ENCODE assay signal across 8 mouse cellular contexts in the genomic region with DNA sequence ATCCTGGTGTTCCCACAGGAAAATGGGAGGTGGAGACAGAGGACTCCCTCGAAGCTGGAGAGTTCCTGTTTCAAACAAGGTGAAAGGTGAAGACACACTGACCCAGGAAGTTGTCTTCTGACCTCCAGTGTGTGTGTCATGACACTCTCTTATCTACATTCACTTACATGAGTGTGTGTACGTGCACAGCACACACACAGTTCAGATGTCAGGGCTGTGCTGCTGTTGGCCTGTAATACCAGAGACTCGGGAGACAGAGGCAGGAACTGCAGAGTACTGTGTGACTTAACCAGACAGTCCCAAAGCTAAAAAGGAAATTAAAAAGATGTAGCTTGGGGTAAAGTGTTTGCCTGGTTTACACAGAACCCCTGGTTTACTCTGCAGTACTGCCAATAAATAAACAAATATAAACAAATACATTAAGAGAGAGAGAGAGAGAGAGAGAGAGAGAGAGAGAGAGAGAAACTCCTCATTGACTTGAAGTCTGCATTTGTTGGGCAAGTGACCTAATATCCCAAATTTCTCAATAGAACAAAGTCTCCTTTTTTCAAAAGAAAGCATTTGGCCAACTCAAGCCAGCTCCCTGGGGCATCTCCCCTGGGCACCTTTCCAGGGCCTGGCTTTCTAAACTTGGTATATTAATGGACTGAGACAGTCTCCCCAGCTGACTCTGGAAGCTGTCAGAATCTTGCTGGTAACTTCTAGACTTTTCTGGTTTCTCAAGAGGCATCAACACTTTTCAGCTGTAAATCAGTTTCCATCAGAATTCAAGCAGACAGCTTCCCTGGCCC. TPM values are rescaled to one million over a fixed set of nuclear protein-coding genes. Genes with fewer than 3 reads are reported as not detected.
DNase-seq lines count a peak whose midpoint lies in the region; ATAC-seq and TF ChIP-seq lines count a peak whose summit lies in the region.

No protein-coding gene starts in this region.

- peak overlapping the region; percentile 71 for H3K27ac ChIP-seq in liver, adult 2 months (replicated peaks; ENCODE audit: insufficient read depth, low read depth, low read length)
- no peak overlapping the region for H3K27ac ChIP-seq in liver, embryonic 11.5 days (ENCODE audit: low read depth, low read length)
- H3K27ac ChIP-seq in forebrain, embryonic 15.5 days (replicated peaks) = peak overlapping the region; percentile 56
- H3K27ac ChIP-seq in hindbrain, embryonic 16.5 days (ENCODE audit: low read depth, low read length) = peak overlapping the region; percentile 57

- TF ChIP-seq CTCF in liver, adult 2 months (IDR thresholded peaks at IDR 0.05; ENCODE audit: low read depth, low read length) = no peak

- H3K27me3 ChIP-seq in liver, adult 2 months (ENCODE audit: control insufficient read depth, insufficient read depth, low read length) = no peaks in the 10 kb centered on the region
- no peaks in the 10 kb centered on the region for H3K27me3 ChIP-seq in liver, embryonic 11.5 days (replicated peaks; ENCODE audit: control insufficient read depth, insufficient read depth, low read length)
- H3K27me3 ChIP-seq in forebrain, embryonic 15.5 days = no peaks in the 10 kb centered on the region
- H3K27me3 ChIP-seq in hindbrain, embryonic 16.5 days (replicated peaks; ENCODE audit: control insufficient read depth, insufficient read depth, low read length) = no peaks in the 10 kb centered on the region

- peaks cover 10% of the 10 kb centered on the region for H3K4me1 ChIP-seq in liver, adult 2 months (ENCODE audit: control insufficient read depth, insufficient read depth, low read length)
- no peaks in the 10 kb centered on the region for H3K4me1 ChIP-seq in liver, embryonic 11.5 days (replicated peaks; ENCODE audit: control insufficient read depth, insufficient read depth, low read length)
- peaks cover 41% of the 10 kb centered on the region for H3K4me1 ChIP-seq in forebrain, embryonic 15.5 days
- H3K4me1 ChIP-seq in hindbrain, embryonic 16.5 days (ENCODE audit: control insufficient read depth, insufficient read depth, low read depth, low read length) = peaks cover 11% of the 10 kb centered on the region

- TF ChIP-seq POLR2A in liver, adult 2 months (IDR thresholded peaks at IDR 0.05; ENCODE audit: extremely low read depth, insufficient read depth, low read length) = no peak

- ATAC-seq in liver, embryonic 11.5 days (replicated peaks; ENCODE audit: low FRiP score) = no peak
- no peak for ATAC-seq in forebrain, embryonic 15.5 days (replicated peaks)
- peak; percentile 69 for ATAC-seq in hindbrain, embryonic 16.5 days
- no peak for ATAC-seq in inflammation-experienced regulatory T-cells, adult 6 months

- no peak overlapping the region for H3K4me3 ChIP-seq in liver, adult 2 months (ENCODE audit: insufficient read depth, low read depth, low read length)
- H3K4me3 ChIP-seq in liver, embryonic 11.5 days (ENCODE audit: low read depth, low read length) = no peak overlapping the region
- no peak overlapping the region for H3K4me3 ChIP-seq in forebrain, embryonic 15.5 days
- H3K4me3 ChIP-seq in hindbrain, embryonic 16.5 days (ENCODE audit: low read length) = no peak overlapping the region

- no peak overlapping the region for H3K4me2 ChIP-seq in liver, embryonic 11.5 days
- H3K4me2 ChIP-seq in forebrain, embryonic 15.5 days (replicated peaks) = 0 out of 2 replicates have a peak overlapping the region, but pooled peaks have one; percentile 6
- H3K4me2 ChIP-seq in hindbrain, embryonic 16.5 days (ENCODE audit: low read length) = no peak overlapping the region

- under 1% methylated on average over 3 of the region's 3 CpGs for WGBS in liver, adult 2 months
- WGBS in liver, embryonic 11.5 days = 33% methylated on average over 3 of the region's 3 CpGs
- WGBS in forebrain, embryonic 15.5 days = 61% methylated on average over 3 of the region's 3 CpGs
- WGBS in hindbrain, embryonic 16.5 days = 54% methylated on average over 3 of the region's 3 CpGs

- DNase-seq in liver, adult 2 months (ENCODE audit: extremely low read depth, low read depth, low spot score) = peak; percentile 95
- DNase-seq in liver, embryonic 11.5 days (ENCODE audit: low spot score) = no peak
- DNase-seq in adrenal gland, postnatal 25 days = peak; percentile 76
- DNase-seq in lung, postnatal 10 days = peak; percentile 60
- no peak for DNase-seq in embryo, embryonic 10.5 days (ENCODE audit: low spot score)

- no peaks in the 10 kb centered on the region for H3K36me3 ChIP-seq in liver, adult 2 months (ENCODE audit: control insufficient read depth, insufficient read depth, low read length)
- no peaks in the 10 kb centered on the region for H3K36me3 ChIP-seq in liver, embryonic 11.5 days (ENCODE audit: control insufficient read depth, insufficient read depth, low read length)
- H3K36me3 ChIP-seq in forebrain, embryonic 15.5 days = no peaks in the 10 kb centered on the region
- no peaks in the 10 kb centered on the region for H3K36me3 ChIP-seq in hindbrain, embryonic 16.5 days (ENCODE audit: control insufficient read depth, insufficient read depth, low read length)

- H3K9me3 ChIP-seq in liver, embryonic 11.5 days (ENCODE audit: control insufficient read depth, low read length) = no peaks in the 10 kb centered on the region
- no peaks in the 10 kb centered on the region for H3K9me3 ChIP-seq in forebrain, embryonic 15.5 days
- peaks cover 2% of the 10 kb centered on the region; the same call in 1 of the 2 replicates for H3K9me3 ChIP-seq in hindbrain, embryonic 16.5 days (ENCODE audit: control insufficient read depth, low read length)

- H3K9ac ChIP-seq in liver, adult 2 months (ENCODE audit: low read depth, low read length) = no peak overlapping the region; the same call in 1 of the 2 replicates
- H3K9ac ChIP-seq in liver, embryonic 11.5 days (ENCODE audit: low read depth, low read length) = no peak overlapping the region
- H3K9ac ChIP-seq in forebrain, embryonic 15.5 days (replicated peaks) = no peak overlapping the region
- no peak overlapping the region for H3K9ac ChIP-seq in hindbrain, embryonic 16.5 days (ENCODE audit: low read depth, low read length)

- H3K79me2 ChIP-seq in liver, adult 2 months (ENCODE audit: control insufficient read depth, insufficient read depth, low read length) = no peaks in the 10 kb centered on the region

RNA-seq across cellular contexts. Expression of a gene that starts 36.0 kb away (rescaled TPM):
- 10.1 and 11.2 TPM in 2 replicates for total RNA-seq in liver, adult 2 months (2014; rRNA removed)
- 6.1 and 6.3 TPM in 2 replicates for polyA plus RNA-seq in liver, adult 2 months (2012; rRNA removed)
- polyA plus RNA-seq in liver, embryonic 11.5 days (2014; fragmentation: Nextera tagmentation; extraction: Ambion mirVana) = 75.4 and 78.7 TPM in 2 replicates
- 26.0 and 28.0 TPM in 2 replicates for total RNA-seq in adrenal gland, postnatal 25 days (2021)
- 107 and 109 TPM in 2 replicates for polyA plus RNA-seq in forebrain, embryonic 15.5 days (2015; fragmentation: Nextera tagmentation; extraction: Ambion mirVana)
- polyA plus RNA-seq in hindbrain, embryonic 16.5 days (2015; fragmentation: Nextera tagmentation; extraction: Ambion mirVana) = 77.8 and 78.9 TPM in 2 replicates
- polyA plus RNA-seq in inflammation-experienced regulatory T-cells, adult 6 months (2017; shearing (Covaris generic)) = 10 to 100 TPM; 63.4 to 81.8 (median 74.8) TPM

RNA-seq across cellular contexts. Expression of a gene that starts 51.3 kb away (rescaled TPM):
- 137 and 183 TPM in 2 replicates for total RNA-seq in liver, adult 2 months (2014; rRNA removed)
- 36.5 and 38.1 TPM in 2 replicates for polyA plus RNA-seq in liver, adult 2 months (2012; rRNA removed)
- 92.8 and 105 TPM in 2 replicates for polyA plus RNA-seq in liver, embryonic 11.5 days (2014; fragmentation: Nextera tagmentation; extraction: Ambion mirVana)
- 291 and 342 TPM in 2 replicates for total RNA-seq in adrenal gland, postnatal 25 days (2021)
- 100 and 101 TPM in 2 replicates for polyA plus RNA-seq in forebrain, embryonic 15.5 days (2015; fragmentation: Nextera tagmentation; extraction: Ambion mirVana)
- polyA plus RNA-seq in hindbrain, embryonic 16.5 days (2015; fragmentation: Nextera tagmentation; extraction: Ambion mirVana) = 131 and 145 TPM in 2 replicates
- polyA plus RNA-seq in inflammation-experienced regulatory T-cells, adult 6 months (2017; shearing (Covaris generic)) = 10 to 100 TPM; 68.3 to 99.9 (median 75.9) TPM

Comparison
In these comparisons a context has a peak if more than half of its experiments do, and no peak if none do; other contexts are left out.
1. DNase-seq: peak in liver, adult 2 months (single experiment), adrenal gland, postnatal 25 days (single experiment) and lung, postnatal 10 days (single experiment); none in liver, embryonic 11.5 days (single experiment) and embryo, embryonic 10.5 days (single experiment).